Mouse (Mus musculus) bone marrow macrophage, adult 2 months (primary cell): Measurements from ENCODE around the gene 3110070M22Rik.

Experiments used
- CTCF ChIP-seq: IDR thresholded peaks from 2 replicates; pipeline ENCODE4 v1.5.1; 2012; ENCODE audit warnings: low read depth, mild to moderate bottlenecking, low read length, moderate library complexity
- POLR2A ChIP-seq: IDR thresholded peaks from 2 replicates; pipeline ENCODE4 v1.6.1; 2012; ENCODE audit warnings: mild to moderate bottlenecking, low read depth, low read length, borderline replicate concordance

GRCm38 (mm10) chr13:119455082-119455481, 33.1 kb downstream of the 3110070M22Rik start:
- no peak for TF ChIP-seq CTCF
- no peak for TF ChIP-seq POLR2A
